In the genomic region with DNA sequence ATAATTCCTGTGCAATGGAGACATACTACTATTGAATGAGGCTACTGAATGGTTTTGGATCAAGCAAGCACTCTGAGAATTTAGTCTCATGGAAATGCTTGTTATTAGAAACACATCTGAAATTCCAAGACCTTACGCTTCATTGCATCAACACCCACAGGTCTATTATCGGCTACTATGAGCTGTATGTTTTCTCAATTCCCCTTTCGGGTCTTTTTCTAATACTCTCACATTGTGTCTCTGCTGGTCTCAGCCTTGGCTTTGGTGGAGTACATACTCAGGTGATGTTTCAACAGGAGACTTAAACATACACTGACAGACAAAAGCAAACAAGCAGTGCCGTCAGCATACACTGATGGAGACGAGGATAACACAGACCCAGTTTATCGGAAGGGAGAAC, we compare ENCODE assay signal across 22 mouse cellular contexts.
DNase-seq lines count a peak whose midpoint lies in the region; ATAC-seq and TF ChIP-seq lines count a peak whose summit lies in the region.
"Had no signal": no experiment of that assay in that cellular context is flagged by ENCODE, and none has a peak within 500 bp of the region (broad histone marks: within the 10 kb centered on the region; RNA-seq: fewer than 3 reads in every experiment).

No protein-coding gene starts in this region.

- TF ChIP-seq CTCF in layer of hippocampus, adult 2 months (conservative IDR thresholded peaks at IDR 0.05), result no peak
- TF ChIP-seq CTCF in CH12.LX (conservative IDR thresholded peaks at IDR 0.05 in 1 of 2, IDR thresholded peaks at IDR 0.05 in 1 of 2; ENCODE audit: low read depth in 2 of 2, low read length in 2 of 2), result no peak

- H3K4me2 ChIP-seq in CH12.LX (ENCODE audit: insufficient read depth, low read depth, poor library complexity, severe bottlenecking), result peak overlapping the region; percentile 65
- no peak overlapping the region for H3K4me2 ChIP-seq in midbrain, embryonic 16.5 days (ENCODE audit: low read length)

- in situ Hi-C loops in CH12.LX (cut with MboI; ENCODE audit: low pct_ligation_motif_present, low pct_unique_long_range_greater_than_20kb, low sequenced_read_pairs), result no loop called here

- TF ChIP-seq POLR2A in CH12.LX (IDR thresholded peaks at IDR 0.05; ENCODE audit: low read depth, low read length), result no peak

- no peak; the same call in none of the 2 replicates for TF ChIP-seq RAD21 in CH12.LX (IDR thresholded peaks at IDR 0.05; ENCODE audit: low read depth, low read length)

- H3K9ac ChIP-seq in CH12.LX (ENCODE audit: insufficient read depth, low read depth), result peak overlapping the region; percentile 27; the same call in 1 of the 2 replicates
- no peak overlapping the region for H3K9ac ChIP-seq in midbrain, embryonic 16.5 days (ENCODE audit: low read depth, low read length)

- peak; percentile 96 for TF ChIP-seq EP300 in CH12.LX (IDR thresholded peaks at IDR 0.05; ENCODE audit: low read length)

- H3K4me3 ChIP-seq in layer of hippocampus, adult 2 months, result no peak overlapping the region
- H3K4me3 ChIP-seq in CH12.LX (replicated peaks in 1 of 3; ENCODE audit: low read depth in 2 of 3, low read length in 2 of 3, poor library complexity in 1 of 3), result no peak overlapping the region
- H3K4me3 ChIP-seq in midbrain, embryonic 16.5 days (ENCODE audit: low read depth, low read length), result no peak overlapping the region

- no peak for ATAC-seq in midbrain, embryonic 16.5 days
- ATAC-seq: activated CD4-positive, CD25-positive, alpha-beta regulatory T cell, adult 4 months; CD4-positive, CD25-positive, alpha-beta regulatory T cell, adult 4 months; Patski had no signal

- H3K27me3 ChIP-seq in CH12.LX (replicated peaks), result no peaks in the 10 kb centered on the region
- no peaks in the 10 kb centered on the region for H3K27me3 ChIP-seq in midbrain, embryonic 16.5 days (ENCODE audit: control insufficient read depth, insufficient read depth, low read depth, low read length)

- peaks cover 7 to 40% of the 10 kb centered on the region in 2 experiments for H3K4me1 ChIP-seq in CH12.LX (ENCODE audit: control insufficient read depth in 1 of 2, insufficient read depth in 2 of 2)
- peaks cover 13% of the 10 kb centered on the region for H3K4me1 ChIP-seq in midbrain, embryonic 16.5 days (ENCODE audit: control insufficient read depth, insufficient read depth, low read length)

- no peaks in the 10 kb centered on the region for H3K79me2 ChIP-seq in CH12.LX (replicated peaks; ENCODE audit: control insufficient read depth, extremely low read depth, insufficient read depth, poor library complexity, severe bottlenecking)

- dilution Hi-C loops in CH12.LX (cut with MboI; ENCODE audit: extremely low pct_ligation_motif_present, extremely low pct_unique_long_range_greater_than_20kb, low sequenced_read_pairs), result no loop called here

- 84% methylated on average over 6 of the region's 6 CpGs for WGBS in midbrain, embryonic 16.5 days

- no peaks in the 10 kb centered on the region for H3K36me3 ChIP-seq in CH12.LX (replicated peaks in 1 of 2; ENCODE audit: control insufficient read depth in 1 of 2, insufficient read depth in 1 of 2, low read length in 1 of 2)
- no peaks in the 10 kb centered on the region for H3K36me3 ChIP-seq in midbrain, embryonic 16.5 days (ENCODE audit: control insufficient read depth, insufficient read depth, low read length)

- no peaks in the 10 kb centered on the region for H3K9me3 ChIP-seq in CH12.LX (replicated peaks; ENCODE audit: low read length)
- no peaks in the 10 kb centered on the region for H3K9me3 ChIP-seq in midbrain, embryonic 16.5 days (replicated peaks; ENCODE audit: control insufficient read depth, low read length, poor library complexity, severe bottlenecking)
- H3K9me3 ChIP-seq: G1E had no signal

- H3K27ac ChIP-seq in layer of hippocampus, adult 2 months, result peak overlapping the region; percentile 49
- peak overlapping the region; percentile 42; the same call in 1 of the 2 replicates for H3K27ac ChIP-seq in CH12.LX (ENCODE audit: insufficient read depth, low read depth)
- no peak overlapping the region for H3K27ac ChIP-seq in midbrain, embryonic 16.5 days (ENCODE audit: low read length)

- DNase-seq in heart, adult 11 months, result peak; percentile 2
- no peak for DNase-seq in heart, adult 8-10 months (ENCODE audit: low spot score)
- no peak for DNase-seq in layer of hippocampus, adult 2 months (ENCODE audit: low spot score in 2 of 2)
- no peak for DNase-seq in layer of hippocampus, postnatal 36 days
- DNase-seq in A20 (ENCODE audit: low read depth, low spot score), result peak; percentile 5
- peak; percentile 46 for DNase-seq in CH12.LX (ENCODE audit: extremely low read depth)
- DNase-seq in natural killer cell, adult 2 months (ENCODE audit: low spot score in 2 of 2), result no peak
- DNase-seq: adrenal gland, adult 2 months; adrenal gland, adult 8-10 months; adrenal gland, postnatal 10 days; adrenal gland, postnatal 14 days; adrenal gland, postnatal 25 days; adrenal gland, postnatal 36 days; B cell, adult 2 months; cerebellum, adult 11 months; cerebellum, adult 11-12 months; cerebellum, adult 18-20 months had no signal

TF ChIP-seq in CH12.LX, 34 proteins besides CTCF, POLR2A, EP300 and RAD21:
- TF ChIP-seq HCFC1 (IDR thresholded peaks at IDR 0.05; ENCODE audit: low read depth, low read length), result no peak
- TF ChIP-seq SIN3A (IDR thresholded peaks at IDR 0.05; ENCODE audit: low read length), result no peak; the same call in 1 of the 2 replicates
- peak; percentile 59 for TF ChIP-seq BHLHE40 (IDR thresholded peaks at IDR 0.05; ENCODE audit: low read depth, low read length)
- no peak for TF ChIP-seq ZKSCAN1 (IDR thresholded peaks at IDR 0.05; ENCODE audit: borderline replicate concordance, low read depth, low read length)
- no peak for TF ChIP-seq SMC3 (IDR thresholded peaks at IDR 0.05; ENCODE audit: low read depth, low read length)
- peak; percentile 46; the same call in 1 of the 2 replicates for TF ChIP-seq TCF12 (IDR thresholded peaks at IDR 0.05; ENCODE audit: low read depth, low read length)
- no peak for TF ChIP-seq E2F4 (IDR thresholded peaks at IDR 0.05; ENCODE audit: insufficient replicate concordance, low read depth, low read length)
- TF ChIP-seq MAFK (IDR thresholded peaks at IDR 0.05; ENCODE audit: insufficient replicate concordance, low read length), result peak; percentile 50; the same call in 1 of the 2 replicates
- peak; percentile 72; the same call in 1 of the 2 replicates for TF ChIP-seq JUN (IDR thresholded peaks at IDR 0.05; ENCODE audit: insufficient read depth, low read depth, low read length)
- no peak for TF ChIP-seq RCOR1 (conservative IDR thresholded peaks at IDR 0.05; ENCODE audit: low read depth, low read length)
- no peak for TF ChIP-seq MAX (IDR thresholded peaks at IDR 0.05; ENCODE audit: low read length)
- TF ChIP-seq NRF1 (IDR thresholded peaks at IDR 0.05; ENCODE audit: low read depth, low read length), result no peak
- peak; percentile 90 for TF ChIP-seq IRF4 (IDR thresholded peaks at IDR 0.05; ENCODE audit: low read depth, low read length)
- TF ChIP-seq POLR2AphosphoS2 (IDR thresholded peaks at IDR 0.05; ENCODE audit: low read depth, low read length), result no peak
- no peak for TF ChIP-seq USF1 (IDR thresholded peaks at IDR 0.05; ENCODE audit: low read depth, low read length)
- no peak for TF ChIP-seq CHD1 (IDR thresholded peaks at IDR 0.05; ENCODE audit: low read depth, low read length)
- no peak for TF ChIP-seq MAZ (IDR thresholded peaks at IDR 0.05; ENCODE audit: low read depth, low read length)
- TF ChIP-seq JUND (conservative IDR thresholded peaks at IDR 0.05; ENCODE audit: low read depth, low read length), result peak; percentile 71
- TF ChIP-seq MEF2A (IDR thresholded peaks at IDR 0.05; ENCODE audit: borderline replicate concordance, low read depth, low read length), result peak; percentile 93
- TF ChIP-seq UBTF (IDR thresholded peaks at IDR 0.05; ENCODE audit: low read depth, low read length), result no peak
- TF ChIP-seq USF2 (conservative IDR thresholded peaks at IDR 0.05; ENCODE audit: low read depth, low read length), result no peak
- TF ChIP-seq PAX5 (IDR thresholded peaks at IDR 0.05; ENCODE audit: low read length), result no peak
- 0 out of 2 replicates have a peak, but pooled peaks have one; percentile 35 for TF ChIP-seq MYC (IDR thresholded peaks at IDR 0.05; ENCODE audit: low read depth, low read length)
- TF ChIP-seq TBP (conservative IDR thresholded peaks at IDR 0.05; ENCODE audit: low read depth, low read length), result no peak
- 0 out of 2 replicates have a peak, but pooled peaks have one; percentile 7 for TF ChIP-seq ZNF384 (IDR thresholded peaks at IDR 0.05; ENCODE audit: low read depth, low read length)
- no peak for TF ChIP-seq KAT2A (IDR thresholded peaks at IDR 0.05; ENCODE audit: insufficient replicate concordance, low read length)
- no peak; the same call in 1 of the 2 replicates for TF ChIP-seq CHD2 (IDR thresholded peaks at IDR 0.05; ENCODE audit: low read length)
- no peak for TF ChIP-seq ZC3H11A (IDR thresholded peaks at IDR 0.05; ENCODE audit: low read depth, low read length)
- no peak for TF ChIP-seq ZMIZ1 (IDR thresholded peaks at IDR 0.05; ENCODE audit: low read depth, low read length)
- no peak for TF ChIP-seq ELF1 (IDR thresholded peaks at IDR 0.05; ENCODE audit: low read depth, low read length)
- TF ChIP-seq ETS1 (conservative IDR thresholded peaks at IDR 0.05; ENCODE audit: low read depth, low read length), result peak; percentile 48; the same call in 1 of the 2 replicates
- TF ChIP-seq NELFE (IDR thresholded peaks at IDR 0.05; ENCODE audit: low read depth, low read length), result no peak
- TF ChIP-seq MXI1 (IDR thresholded peaks at IDR 0.05; ENCODE audit: low read depth, low read length), result no peak
- TF ChIP-seq GABPA (IDR thresholded peaks at IDR 0.05; ENCODE audit: insufficient replicate concordance, low read depth, low read length), result no peak

Comparison
In these comparisons a context has a peak if more than half of its experiments do, and no peak if none do; other contexts are left out.
1. DNase-seq: peak in heart, adult 11 months (single experiment), A20 (single experiment) and CH12.LX (single experiment); none in heart, adult 8-10 months (single experiment), layer of hippocampus, adult 2 months (0 of 2), layer of hippocampus, postnatal 36 days (0 of 2) and natural killer cell, adult 2 months (0 of 2).